13 mouse cellular contexts compared by ENCODE assay signal in the genomic region with DNA sequence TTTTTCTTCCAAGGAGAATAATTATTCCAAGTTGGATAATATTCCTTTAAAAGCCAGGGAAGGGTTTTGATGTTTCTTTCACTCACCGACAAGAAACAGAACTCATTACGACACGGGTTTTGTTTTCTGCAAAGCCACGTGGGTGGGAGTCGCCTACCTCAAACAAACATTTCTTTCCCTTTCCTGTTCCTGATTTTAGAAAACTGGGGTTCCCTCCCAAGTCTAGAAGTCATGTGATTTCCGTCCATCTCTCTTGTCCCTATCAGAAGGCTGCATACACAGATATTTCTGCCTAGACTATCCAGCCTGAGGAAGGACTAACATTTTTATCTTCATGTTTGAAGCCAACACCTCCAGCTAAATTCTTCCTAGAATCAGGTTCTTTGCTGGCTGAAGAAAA. TPM values are rescaled to one million over a fixed set of nuclear protein-coding genes. Genes with fewer than 3 reads are reported as not detected.
DNase-seq lines count a peak whose midpoint lies in the region; ATAC-seq and TF ChIP-seq lines count a peak whose summit lies in the region.
"Had no signal": no experiment of that assay in that cellular context is flagged by ENCODE, and none has a peak within 500 bp of the region (broad histone marks: within the 10 kb centered on the region; RNA-seq: fewer than 3 reads in every experiment).

No protein-coding gene starts in this region.

- H3K27me3 ChIP-seq in forebrain, postnatal 0 days (ENCODE audit: insufficient read depth, low read length) = no peaks in the 10 kb centered on the region
- H3K27me3 ChIP-seq: embryonic facial prominence, embryonic 13.5 days; forebrain, embryonic 12.5 days had no signal

- WGBS in forebrain, postnatal 0 days = 76% methylated on average over 6 of the region's 6 CpGs

- TF ChIP-seq CTCF in forebrain, postnatal 0 days (IDR thresholded peaks at IDR 0.05; ENCODE audit: low read depth) = no peak

- no peak overlapping the region for H3K4me3 ChIP-seq in forebrain, postnatal 0 days (ENCODE audit: low read depth, low read length)
- H3K4me3 ChIP-seq: embryonic facial prominence, embryonic 13.5 days; forebrain, embryonic 12.5 days; limb, embryonic 10.5 days had no signal

- H3K4me2 ChIP-seq in forebrain, postnatal 0 days (ENCODE audit: low read depth) = no peak overlapping the region
- H3K4me2 ChIP-seq: embryonic facial prominence, embryonic 13.5 days; forebrain, embryonic 12.5 days had no signal

- peak; percentile 24 to 35 for DNase-seq in kidney, adult 8-10 months
- DNase-seq in kidney, postnatal 10 days = no peak
- peak; percentile 35 to 43 for DNase-seq in heart, postnatal 10 days
- DNase-seq in forebrain, postnatal 0 days = no peak
- DNase-seq in layer of hippocampus, postnatal 25 days (ENCODE audit: extremely low spot score in 1 of 2, low spot score in 1 of 2) = no peak
- DNase-seq: cerebellum, adult 8-10 months; gastrocnemius, postnatal 10 days; right cerebral cortex, postnatal 4 days had no signal

- H3K9ac ChIP-seq in forebrain, postnatal 0 days = no peak overlapping the region
- H3K9ac ChIP-seq: embryonic facial prominence, embryonic 13.5 days; forebrain, embryonic 12.5 days had no signal

- intact Hi-C loops in heart, postnatal 10 days (cut with DNase I) = loop anchor here (5.0 kb wide), 1 partner anchor 33 kb away; a partner anchor contains a TSS

- ATAC-seq in granulocyte monocyte progenitor cell, adult 5-6 weeks (replicated peaks; ENCODE audit: poor library complexity, severe bottlenecking) = peak; percentile 52
- ATAC-seq in megakaryocyte, adult 5-6 weeks (ENCODE audit: poor library complexity, severe bottlenecking) = peak; percentile 62
- ATAC-seq in forebrain, postnatal 0 days = no peak

- H3K36me3 ChIP-seq in forebrain, postnatal 0 days (ENCODE audit: insufficient read depth) = no peaks in the 10 kb centered on the region
- H3K36me3 ChIP-seq: embryonic facial prominence, embryonic 13.5 days; forebrain, embryonic 12.5 days; limb, embryonic 10.5 days had no signal

- no peaks in the 10 kb centered on the region for H3K9me3 ChIP-seq in forebrain, postnatal 0 days (ENCODE audit: low read length)
- H3K9me3 ChIP-seq: embryonic facial prominence, embryonic 13.5 days; forebrain, embryonic 12.5 days; limb, embryonic 10.5 days had no signal

- no peak overlapping the region for H3K27ac ChIP-seq in forebrain, postnatal 0 days (ENCODE audit: low read depth, low read length)
- H3K27ac ChIP-seq: embryonic facial prominence, embryonic 13.5 days; forebrain, embryonic 12.5 days; limb, embryonic 10.5 days had no signal

- no peaks in the 10 kb centered on the region for H3K4me1 ChIP-seq in forebrain, postnatal 0 days (ENCODE audit: insufficient read depth)
- H3K4me1 ChIP-seq: forebrain, embryonic 12.5 days; limb, embryonic 10.5 days had no signal

RNA-seq across cellular contexts. Expression of a gene that starts 34.9 kb away (rescaled TPM):
- 15.2 and 20.2 TPM in 2 replicates for total RNA-seq in granulocyte monocyte progenitor cell, adult 5-6 weeks (2014; fragmentation: Nextera tagmentation)
- total RNA-seq in granulocyte monocyte progenitor cell, adult 5-6 weeks (2017) = 29.6 and 29.8 TPM in 2 replicates
- total RNA-seq in heart, postnatal 10 days (2021) = 10 to 100 TPM; 27.9 to 29.5 TPM
- 52.2 and 53.5 TPM in 2 replicates for total RNA-seq in megakaryocyte, adult 5-6 weeks (2015)
- 90.8 and 98.4 TPM in 2 replicates for total RNA-seq in megakaryocyte, adult 5-6 weeks (2017)
- 49.8 and 50.0 TPM in 2 replicates for total RNA-seq in forebrain, postnatal 0 days (2014; rRNA removed)
- polyA plus RNA-seq in forebrain, postnatal 0 days (2015; fragmentation: Nextera tagmentation; extraction: Ambion mirVana) = 11.4 and 13.0 TPM in 2 replicates
- total RNA-seq in layer of hippocampus, postnatal 25 days (2021) = 10 to 100 TPM; 11.9 to 12.8 TPM

Comparison
In these comparisons a context has a peak if more than half of its experiments do, and no peak if none do; other contexts are left out.
1. DNase-seq: peak in kidney, adult 8-10 months (2 of 2) and heart, postnatal 10 days (2 of 2); none in kidney, postnatal 10 days (single experiment), forebrain, postnatal 0 days (single experiment) and layer of hippocampus, postnatal 25 days (0 of 2).